Mouse (Mus musculus) heart, postnatal 25 days (tissue): ENCODE measurements at regions not wholly inside any gene's neighbourhood (a gene's known extent, or its start where the extent isn't known, plus 50 kb on each side); places are given as distances from the start of the nearest gene placed in this dataset.
"Not testable (repeated sequence)": the region's sequence is repeated elsewhere in the genome, so short reads cannot be mapped to it uniquely, and the experiment has no call there.

Source experiments
- DNase-seq: peaks from one replicate; pipeline ENCODE4 v3.0.0; 2022; ENCODE audit warnings: low spot score
- intact Hi-C: fragments of 180-260 bp; cut with DNase I; formaldehyde crosslinking; loops from one replicate; pipeline ENCODE4 v1.15.1; 2025

DNA sequence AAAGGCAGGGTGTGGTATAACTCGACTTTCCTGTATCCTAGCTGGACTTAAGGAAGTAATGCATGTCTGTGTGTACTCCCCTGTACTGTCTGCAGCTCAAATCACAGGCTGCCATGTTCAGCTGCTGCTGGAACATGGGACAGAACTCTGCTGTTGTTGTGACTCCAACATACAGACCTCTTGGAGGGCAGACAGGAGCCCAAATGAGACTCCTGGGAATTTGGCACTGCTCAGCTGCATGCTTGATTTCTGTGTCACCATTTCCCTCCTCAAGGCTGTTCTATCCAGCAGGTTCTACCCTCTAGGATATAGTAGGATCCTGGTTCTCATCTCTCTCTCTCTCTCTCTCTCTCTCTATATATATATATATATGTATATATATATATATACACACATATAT is 125.0 kb downstream of the Dll1 start:
- no peak for DNase-seq
- intact Hi-C loops: no loop called here

DNA sequence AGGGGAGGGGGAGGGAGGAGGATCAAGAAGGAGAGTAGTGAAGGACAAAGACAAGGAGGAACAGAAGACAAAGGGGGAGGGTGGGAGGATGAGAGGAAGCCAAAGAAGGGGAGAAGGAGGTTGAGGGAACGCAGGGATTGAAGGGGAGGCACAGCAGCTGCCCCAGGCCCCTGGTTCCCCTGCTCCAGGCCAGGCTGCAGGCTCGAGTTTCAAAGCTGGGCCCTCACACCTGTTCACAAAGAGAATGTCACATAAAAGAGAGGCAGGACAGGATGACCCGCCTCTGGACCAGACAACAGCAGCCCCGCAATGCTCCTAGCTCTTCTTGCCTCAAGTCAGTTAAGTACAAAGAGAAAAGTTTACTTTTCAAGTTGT is 128.3 kb downstream of the Dll1 start:
- intact Hi-C loops: no loop called here
- DNase-seq: no peak

DNA sequence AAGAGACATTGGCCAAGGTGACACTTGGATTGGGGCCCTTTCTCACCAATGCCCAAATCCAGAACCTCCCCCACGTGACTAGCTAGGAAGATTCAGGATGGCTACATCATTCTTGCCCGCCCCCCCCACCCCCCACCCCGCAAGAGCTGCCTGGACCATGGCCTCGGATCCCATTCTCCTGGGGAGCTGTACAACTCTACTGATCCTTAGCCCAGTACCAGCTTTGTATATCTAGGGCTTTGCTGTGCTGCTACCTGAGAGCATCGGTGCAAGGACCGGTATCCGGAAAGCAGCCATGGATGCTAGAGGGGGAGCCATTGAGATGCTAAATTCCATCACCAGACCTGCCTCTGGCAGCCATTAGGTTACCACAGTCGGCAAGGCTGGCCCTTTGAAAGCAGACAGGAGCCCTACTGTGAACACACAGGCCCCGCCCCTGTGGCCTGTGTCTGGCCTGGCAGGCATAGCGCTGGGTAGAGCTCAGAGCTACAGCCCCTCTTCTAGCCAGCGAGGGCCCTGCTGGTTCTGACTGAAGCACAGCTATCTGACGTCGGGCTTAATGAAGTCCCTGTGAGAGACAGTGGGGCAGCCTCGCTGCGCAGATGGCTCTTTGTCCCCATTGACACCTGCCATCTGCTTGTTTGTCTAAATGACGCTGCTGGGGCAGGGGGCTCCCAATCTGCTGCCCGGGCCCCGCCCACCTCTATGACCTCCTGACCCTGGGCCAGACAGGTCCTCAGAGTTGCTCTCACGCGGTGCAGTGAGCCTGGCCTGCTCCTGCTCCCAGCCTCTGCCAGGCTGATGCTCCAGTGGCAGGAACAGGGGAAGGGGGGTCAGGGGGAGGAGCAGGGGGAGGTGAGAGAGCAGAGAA is 128.9 kb downstream of the Dll1 start:
- intact Hi-C loops: no loop called here

DNA sequence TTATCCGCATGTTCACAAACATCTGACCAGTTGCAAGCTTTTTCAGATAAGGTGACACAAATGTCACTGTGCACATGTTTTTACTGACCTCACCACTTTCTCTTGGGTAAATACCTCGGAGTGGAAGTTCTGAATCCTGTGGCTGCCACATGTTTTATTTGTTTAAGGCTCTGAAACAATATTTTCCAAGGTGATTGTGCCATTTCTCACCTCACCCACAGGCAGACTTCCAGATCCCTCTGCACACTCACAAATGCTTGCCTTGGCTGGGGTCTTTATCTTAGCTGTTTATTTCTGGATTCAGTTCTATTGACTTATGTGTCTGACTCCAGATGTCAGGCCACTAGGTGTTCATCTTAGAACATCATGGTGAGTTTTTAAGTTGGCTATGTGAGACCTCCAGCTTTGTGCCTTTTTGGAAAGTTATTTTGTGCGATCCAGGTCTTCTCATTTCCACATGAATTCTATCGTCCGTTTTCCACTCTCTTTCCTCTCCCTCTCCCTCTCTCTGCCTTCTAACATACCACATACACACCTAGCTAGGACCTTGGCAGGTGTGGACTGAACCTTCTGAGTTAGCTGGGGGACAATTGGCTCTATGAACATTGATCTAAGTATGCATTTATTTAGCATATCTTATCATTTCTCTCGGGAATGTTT is 133.6 kb downstream of the Dll1 start:
- DNase-seq: no peak
- intact Hi-C loops: no loop called here

More for the DNA sequence above, 128.9 kb downstream of the Dll1 start:
- DNase-seq: no peak

DNA sequence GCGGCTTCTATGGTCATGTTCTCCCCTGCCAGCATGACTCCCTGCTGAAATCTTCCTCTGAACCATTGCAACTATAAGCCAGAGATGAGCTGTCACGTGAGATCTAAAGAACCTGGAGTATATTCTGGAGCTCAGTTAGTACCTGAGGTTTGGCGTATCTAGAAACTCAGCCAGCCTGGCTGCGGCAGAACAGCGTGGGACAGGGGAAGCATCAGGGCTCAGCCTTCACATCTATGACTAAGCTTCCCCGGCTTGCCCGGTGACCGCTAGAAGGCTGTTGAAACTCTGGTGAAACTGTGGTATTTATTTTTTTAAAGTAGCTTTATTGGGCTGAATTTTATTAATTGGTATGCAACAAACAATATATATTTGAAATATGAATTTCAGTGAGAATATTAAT is 134.3 kb downstream of the Dll1 start:
- intact Hi-C loops: no loop called here
- DNase-seq: no peak

DNA sequence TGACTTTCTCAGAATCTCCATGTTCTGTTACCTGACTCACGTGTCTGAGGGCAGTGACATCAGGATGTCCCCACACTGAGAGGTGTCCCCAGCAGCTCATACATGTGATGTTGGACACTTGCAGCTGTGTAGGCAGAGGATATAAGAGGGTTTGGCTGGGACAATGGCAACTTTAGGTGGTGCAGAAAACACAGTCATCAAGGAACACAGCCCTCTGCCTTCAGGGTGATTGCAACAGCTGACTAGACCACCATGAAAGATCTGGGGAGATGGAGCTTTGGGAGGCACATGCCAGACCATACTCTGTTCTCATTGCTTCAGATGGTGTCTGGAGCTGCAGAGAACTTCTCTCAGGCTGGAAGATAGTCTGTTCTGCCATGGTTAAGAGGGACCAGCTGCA is 135.2 kb downstream of the Dll1 start:
- no peak for DNase-seq
- intact Hi-C loops: no loop called here

DNA sequence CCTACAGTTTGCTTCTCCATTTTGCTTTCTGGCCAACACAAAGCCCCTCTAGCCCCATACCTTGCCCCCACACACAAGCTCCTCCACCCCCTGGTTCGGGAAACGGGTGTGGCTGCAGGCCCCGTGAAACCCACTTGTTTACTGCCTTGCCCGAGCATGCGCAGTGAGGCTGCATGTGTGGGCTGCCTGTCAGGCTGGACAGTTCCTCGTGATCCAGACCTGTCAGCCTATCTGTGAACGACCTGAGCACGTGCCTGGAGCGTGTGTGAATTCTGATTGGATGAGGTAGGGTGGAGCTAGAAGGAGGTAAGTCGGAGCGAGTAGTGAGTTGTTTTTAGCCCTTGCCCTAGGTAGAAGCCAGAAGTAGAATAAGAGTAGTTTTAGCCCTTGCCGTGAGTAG is 136.0 kb downstream of the Dll1 start:
- intact Hi-C loops, DNase-seq: not testable (repeated sequence)

DNA sequence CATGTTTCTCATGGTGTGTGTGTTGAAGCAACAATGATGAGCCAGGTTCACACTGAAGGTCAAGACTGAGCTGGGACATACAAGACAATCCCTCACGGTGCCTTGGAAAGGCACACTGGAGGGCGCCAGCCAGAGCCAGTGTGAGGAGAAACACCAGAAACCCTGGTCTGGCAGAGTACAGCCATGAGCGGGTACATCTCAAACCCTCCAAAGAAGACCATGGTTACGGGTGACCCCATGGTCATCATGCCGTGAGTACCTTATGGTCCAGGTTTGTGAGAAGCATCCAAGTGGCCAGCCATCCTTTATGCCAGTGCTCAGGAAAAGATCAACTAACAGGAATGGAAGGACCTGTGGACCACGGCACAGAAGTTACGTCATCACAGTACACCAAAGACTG is 136.7 kb downstream of the Dll1 start:
- no peak for DNase-seq
- intact Hi-C loops: no loop called here

DNA sequence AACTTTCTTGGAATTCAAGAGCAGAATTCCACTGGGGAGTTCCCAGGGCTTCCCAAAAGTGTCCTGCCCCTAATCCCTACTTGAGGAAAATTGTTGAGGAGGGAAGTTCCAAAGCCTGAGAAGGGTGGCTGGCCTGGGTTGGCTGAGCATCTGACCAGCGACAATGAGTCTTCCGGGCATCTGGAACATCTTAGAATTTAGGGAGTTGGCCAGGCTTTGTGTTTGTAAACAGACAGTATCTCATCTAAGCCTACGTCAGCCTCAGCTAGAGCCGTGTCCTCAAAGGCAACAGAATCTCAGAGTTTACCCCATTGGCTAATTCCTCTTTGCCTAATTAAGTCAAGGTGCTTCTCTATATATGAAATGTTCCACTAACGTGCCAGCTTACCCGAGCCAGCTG is 141.6 kb downstream of the Dll1 start:
- intact Hi-C loops: no loop called here
- no peak for DNase-seq

DNA sequence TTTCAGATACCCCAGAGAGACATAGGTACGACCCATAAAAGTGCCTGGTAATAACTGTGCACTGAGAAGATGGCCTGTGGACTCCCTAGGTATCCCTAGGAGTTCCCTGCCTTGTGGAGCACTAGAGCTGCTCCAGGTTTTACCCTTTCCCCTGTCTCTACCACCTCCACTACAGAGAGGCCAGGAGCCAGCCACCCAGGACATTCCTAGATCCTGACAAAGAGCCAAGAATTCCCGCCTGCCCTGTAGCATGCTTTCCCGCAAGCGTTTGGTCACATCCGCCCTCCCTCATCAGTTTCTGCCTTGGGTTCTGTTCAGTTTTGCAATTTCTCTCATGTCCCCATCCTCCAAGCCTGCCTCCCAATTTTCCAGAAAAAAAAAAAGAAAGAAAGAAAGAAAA is 145.5 kb downstream of the Dll1 start:
- no peak for DNase-seq

DNA sequence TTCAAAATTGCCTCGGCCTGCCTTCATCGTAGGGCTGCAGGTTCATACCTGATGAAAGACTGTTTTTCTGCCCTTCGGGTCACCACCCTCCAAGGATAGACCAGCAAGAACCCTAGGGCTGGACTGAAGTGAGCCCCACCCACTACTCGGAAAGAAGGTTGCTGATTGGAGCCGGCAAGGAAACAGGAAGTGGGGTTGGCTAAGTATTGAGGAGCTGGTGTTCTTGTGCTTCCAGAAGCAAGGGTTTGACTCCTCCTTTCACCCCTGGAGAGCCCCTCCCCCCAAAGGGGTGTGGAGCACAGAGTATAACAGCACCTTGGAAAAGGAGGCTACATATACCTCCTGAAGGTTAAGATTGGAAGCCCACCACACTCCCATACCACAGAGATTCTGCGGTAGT is 147.5 kb downstream of the Dll1 start:
- no peak for DNase-seq
- intact Hi-C loops: no loop called here

More for the DNA sequence above, 145.5 kb downstream of the Dll1 start:
- intact Hi-C loops: no loop called here

DNA sequence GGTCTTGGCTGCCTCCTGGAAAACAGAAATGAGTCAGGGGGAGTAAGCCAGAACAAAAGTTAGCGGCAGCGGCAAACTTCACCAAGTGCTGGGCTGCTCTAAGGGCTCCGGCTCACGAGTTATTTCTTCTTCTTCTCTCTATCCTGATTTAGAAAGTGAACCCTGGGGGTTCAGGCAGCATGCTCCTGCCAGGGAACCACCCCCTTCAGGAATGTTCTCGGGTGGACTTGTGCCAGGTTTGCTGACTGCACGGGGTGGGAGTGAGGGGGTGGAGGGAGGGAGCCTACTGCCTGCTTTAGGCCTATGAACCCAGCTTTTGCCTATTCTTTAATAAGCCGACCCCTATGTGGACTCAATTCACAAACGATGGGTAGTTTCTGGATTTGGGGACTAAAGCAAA is 148.6 kb downstream of the Dll1 start:
- DNase-seq: no peak

DNA sequence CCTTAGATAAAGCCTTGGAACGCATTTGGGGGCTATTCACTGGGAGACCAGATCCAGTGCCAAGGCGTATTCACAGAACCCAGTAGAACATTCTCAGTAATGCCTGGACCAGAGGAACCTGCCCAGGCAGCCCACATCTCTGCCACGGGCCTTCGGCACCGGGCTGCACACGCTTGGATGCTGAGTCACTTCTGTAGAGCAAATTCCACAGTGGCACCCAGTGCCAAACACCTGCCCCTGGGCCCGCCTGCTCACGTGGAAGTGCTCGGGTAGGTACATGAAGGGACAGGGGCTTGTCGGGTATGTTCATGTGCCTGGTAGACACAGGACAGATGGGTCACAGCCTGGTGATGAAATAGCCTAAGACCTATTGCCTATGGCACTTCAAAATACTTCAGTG is 152.8 kb downstream of the Dll1 start:
- DNase-seq: no peak
- intact Hi-C loops: no loop called here

More for the DNA sequence above, 148.6 kb downstream of the Dll1 start:
- intact Hi-C loops: no loop called here

DNA sequence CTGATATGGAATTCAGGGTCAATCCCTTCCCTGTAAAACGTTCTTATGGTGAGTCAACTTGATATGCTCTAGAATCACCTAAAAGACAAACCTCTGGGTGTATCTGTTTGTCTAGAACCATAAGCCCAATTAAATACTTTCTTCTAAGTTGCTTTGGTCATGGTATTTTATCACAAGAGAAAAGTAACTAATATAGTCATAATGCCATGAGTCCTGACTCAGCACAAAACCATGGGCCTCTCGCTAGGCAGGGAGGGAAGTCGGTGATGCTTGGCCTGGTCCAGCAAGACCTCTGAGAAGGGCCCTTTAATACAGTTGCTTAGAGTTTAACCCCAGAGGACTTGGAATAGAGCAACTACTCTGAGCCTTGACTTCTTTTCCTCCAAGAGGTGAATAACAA is 153.7 kb downstream of the Dll1 start:
- intact Hi-C loops: no loop called here

DNA sequence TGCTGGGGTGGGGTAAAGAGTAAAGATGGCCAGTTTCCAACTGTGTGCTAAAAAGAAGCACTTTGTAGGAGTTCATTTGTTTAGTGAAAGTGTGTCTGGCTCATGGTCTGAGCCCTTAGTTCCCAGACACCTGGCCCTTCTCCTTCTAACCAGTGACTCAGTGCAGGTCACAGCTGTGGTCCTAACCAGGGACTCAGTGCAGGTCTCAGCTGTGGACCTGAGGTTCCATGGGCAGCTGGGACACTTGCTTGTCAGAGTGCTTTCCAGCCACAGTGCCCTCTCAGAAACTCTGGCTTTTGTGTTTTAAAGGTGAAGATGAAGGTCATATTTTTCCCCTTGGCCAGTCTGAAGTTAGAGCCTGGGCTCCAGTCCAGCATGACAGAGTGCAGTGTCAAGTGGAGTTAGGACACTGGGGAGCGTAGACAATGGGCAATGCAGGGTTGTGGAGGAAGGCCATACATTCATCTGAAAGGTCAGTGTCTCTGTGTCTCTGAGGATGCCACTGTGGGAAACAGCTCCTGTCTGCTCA is 162.5 kb downstream of the Dll1 start:
- no peak for DNase-seq
- intact Hi-C loops: no loop called here

More for the DNA sequence above, 153.7 kb downstream of the Dll1 start:
- no peak for DNase-seq

DNA sequence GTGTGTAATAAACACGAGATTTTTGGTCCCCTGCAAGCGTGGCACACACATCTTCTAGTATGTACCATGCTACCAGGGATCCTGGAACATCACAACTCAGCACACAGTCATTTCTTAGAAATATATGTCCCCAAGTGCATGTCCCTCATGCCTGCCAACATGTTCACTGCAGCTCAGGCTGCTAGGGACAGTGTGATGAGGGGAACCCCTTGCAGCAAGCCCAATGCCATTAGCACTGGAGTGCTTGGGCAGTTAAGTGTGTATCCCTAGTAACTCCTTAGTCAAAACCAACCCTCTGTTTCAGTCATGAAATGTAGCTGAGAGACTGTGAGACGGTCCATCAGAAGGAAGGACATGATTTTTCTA is 167.5 kb upstream of the Gm3448 start:
- DNase-seq: no peak
- intact Hi-C loops: no loop called here

DNA sequence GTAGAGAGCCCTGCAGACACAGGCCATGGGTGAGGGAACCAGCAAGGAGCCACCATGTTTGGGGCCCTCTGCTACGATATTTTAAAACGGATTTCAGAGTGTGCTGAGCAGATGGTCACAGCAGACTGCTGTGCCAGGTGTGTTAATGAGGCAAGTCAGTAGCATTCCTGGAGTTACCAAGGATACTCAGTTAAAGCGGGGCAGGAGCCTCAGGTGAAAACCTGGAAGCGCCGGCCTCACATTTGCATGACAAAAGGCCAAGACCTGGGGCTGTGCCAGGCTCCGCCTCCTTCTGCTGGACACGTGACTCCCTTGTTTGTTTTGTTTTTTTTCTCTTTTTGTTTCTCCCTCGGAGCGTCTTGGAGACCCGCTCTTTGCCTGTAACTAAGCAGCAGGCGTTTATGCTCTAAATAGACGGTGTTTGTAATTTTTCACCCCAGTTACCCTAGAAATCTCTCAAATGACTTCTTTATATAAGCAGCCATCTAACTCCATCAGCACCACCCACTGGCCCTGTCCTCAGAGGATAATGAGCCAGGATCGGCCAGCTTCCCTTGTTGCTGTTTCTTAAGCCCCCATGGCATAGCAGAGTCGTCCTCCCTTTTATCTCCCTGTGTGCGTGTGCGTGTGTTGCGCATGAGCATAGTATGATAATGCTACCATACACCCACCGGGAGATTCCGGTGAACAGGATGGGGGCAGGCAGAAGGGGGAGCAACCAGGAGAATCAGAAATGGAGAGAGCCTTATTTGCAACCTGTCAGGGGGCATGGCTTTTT is 166.9 kb upstream of the Gm3448 start:
- intact Hi-C loops: no loop called here
- DNase-seq: no peak

DNA sequence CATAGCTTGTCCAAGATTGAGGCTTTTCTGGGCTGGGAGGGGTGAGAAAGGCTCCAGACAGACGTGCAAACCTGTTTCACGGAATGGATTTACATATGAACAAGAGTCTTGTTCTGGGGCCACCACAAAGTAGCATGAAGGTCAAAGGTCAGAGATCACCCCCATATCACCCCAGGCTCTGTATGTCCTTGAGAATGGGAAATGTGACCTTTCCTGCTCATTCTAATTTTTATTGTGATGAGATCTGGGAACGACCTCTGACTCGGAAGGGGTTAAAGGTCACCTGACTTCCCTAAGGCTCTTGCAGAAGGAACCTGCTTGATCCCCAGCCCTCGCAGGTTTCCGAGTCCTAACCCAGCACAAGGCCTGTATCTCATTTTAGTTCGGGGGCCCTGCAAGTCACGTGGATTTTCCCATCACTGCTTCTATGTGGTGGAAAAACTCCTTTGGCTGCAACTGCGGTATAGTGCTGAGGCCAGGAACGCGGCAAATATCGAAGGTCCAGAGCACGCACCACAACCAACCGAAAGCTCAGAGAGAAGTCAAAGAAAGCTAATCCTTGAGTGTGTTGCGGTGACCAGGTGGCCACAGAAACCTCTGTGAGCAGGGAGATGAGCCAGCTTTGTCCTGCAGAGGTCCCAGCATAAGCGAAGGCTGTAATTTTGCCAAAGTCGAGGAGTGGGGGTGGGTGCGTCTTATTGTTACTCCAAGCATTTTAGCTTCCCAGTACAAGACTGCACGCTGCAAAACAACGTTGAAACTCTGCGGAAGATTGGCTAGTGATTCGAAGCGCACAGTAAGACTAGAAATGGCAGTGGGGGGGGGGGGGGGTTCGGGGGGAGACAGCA is 166.1 kb upstream of the Gm3448 start:
- intact Hi-C loops: no loop called here

DNA sequence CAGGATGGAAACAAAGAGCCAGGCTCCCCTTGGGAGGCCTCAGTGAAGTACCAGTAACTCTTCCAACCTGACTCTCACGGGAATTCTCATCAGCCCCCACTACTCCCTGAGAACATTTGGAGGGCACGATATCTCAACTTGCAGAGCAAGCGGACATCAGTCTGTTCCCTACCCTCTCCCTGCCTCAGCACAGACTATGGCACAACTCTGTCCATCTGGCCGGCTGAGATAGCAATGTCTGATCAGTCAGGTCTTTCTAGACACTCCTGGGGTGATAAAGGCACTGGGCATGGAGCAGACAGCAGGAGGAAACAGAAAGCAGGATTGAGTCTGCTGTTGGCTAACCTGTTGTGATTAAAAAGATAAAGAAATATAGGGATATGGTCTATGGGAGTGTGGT is 164.5 kb upstream of the Gm3448 start:
- no peak for DNase-seq
- intact Hi-C loops: no loop called here

More for the DNA sequence above, 166.1 kb upstream of the Gm3448 start:
- DNase-seq: no peak

DNA sequence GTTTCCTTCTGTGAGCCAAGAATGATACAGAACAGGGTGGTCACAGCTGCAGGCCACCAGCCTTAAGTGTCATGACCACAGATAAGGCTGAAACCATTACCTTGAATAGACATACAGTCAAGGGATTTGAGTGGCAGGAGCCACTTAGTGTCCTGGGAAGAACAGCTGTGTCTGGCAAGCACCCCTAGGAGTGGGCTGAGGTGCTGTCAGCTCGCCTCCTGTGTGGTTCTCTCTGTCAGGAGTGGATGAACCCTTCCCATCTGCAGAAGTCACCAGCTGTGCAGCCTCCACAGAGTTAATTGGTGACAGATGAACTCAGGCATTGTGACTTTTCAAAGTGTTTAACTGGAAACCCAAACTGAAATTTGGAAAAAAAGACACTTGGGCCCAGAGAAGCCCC is 163.2 kb upstream of the Gm3448 start:
- intact Hi-C loops: no loop called here
- no peak for DNase-seq
